Mouse (Mus musculus) adrenal gland, adult 2 months (tissue): ENCODE data around the gene Rftn1. TPM values are rescaled to one million over a fixed set of nuclear protein-coding genes. Genes with fewer than 3 reads are reported as not detected.
A peak's percentile ranks its signal among the peaks of the same experiment; 100 is the strongest.
"Not testable (repeated sequence)": the region's sequence is repeated elsewhere in the genome, so short reads cannot be mapped to it uniquely, and the experiment has no call there.

Source experiments
- DNase-seq: peaks from one replicate; pipeline ENCODE4 v3.0.0; 2021
- polyA plus RNA-seq: library from polyadenylated mRNA; depleted of rRNA; stranded (reverse); fragments of >200 nt; gene quantifications from 2 replicates; pipeline ENCODE4 v1.2.3, GENCODE M21; 2012
- total RNA-seq, 2 experiments: library from RNA; stranded (reverse); gene quantifications; 2 replicates each; pipeline ENCODE4 v1.2.3; 2021

Rftn1 gene
- total and polyA plus RNA-seq, 3 experiments = 9.1 to 26.8 (median 12.0) TPM

GRCm38 (mm10) chr17:50127045-50127813 is 63.2 kb downstream of the Rftn1 start:
- no peak for DNase-seq

DNA sequence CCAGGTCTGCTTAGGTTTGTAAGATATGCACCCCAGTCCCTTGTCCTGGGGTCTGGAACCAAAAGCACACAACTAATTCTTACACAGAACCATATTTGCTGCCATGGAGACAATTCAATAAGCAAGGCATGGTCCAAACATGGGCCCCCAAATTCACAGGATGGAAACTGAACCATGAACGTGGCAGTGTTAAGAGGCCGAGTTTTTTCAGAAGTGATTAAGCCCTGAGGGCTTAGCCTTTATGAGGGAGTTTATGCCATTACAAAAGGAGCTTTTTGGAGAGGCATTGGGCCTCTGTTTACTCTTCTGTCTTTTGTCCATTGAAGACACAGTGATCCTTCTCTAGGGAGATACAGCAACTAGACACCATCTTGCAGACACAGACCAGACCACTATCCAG is 63.9 kb downstream of the Rftn1 start:
- DNase-seq = no peak

DNA sequence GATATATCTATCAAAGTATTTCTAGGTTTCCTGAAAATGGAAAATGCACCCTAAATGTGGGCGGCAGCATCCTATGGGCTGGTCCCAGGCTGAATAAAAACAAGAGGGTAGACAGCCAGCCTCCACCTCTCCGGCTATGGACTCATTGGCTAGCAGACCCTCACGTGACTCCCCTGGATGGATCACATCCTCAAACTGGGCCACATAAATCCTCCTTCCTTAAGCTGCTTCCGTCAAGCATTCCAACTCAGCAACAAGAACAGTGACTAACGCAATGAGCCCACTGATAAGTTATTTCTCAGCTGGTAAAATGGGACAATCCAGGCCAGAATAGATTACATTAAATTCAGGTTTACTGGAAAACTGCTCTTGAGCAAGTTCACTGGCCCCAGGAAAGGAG is 64.6 kb downstream of the Rftn1 start:
- no peak for DNase-seq

- DNase-seq = no peak
Measured at GRCm38 (mm10) chr17:50125245-50125798, 65.2 kb downstream of the Rftn1 start.

GRCm38 (mm10) chr17:50124708-50125107 is 65.8 kb downstream of the Rftn1 start:
- no peak for DNase-seq

DNA sequence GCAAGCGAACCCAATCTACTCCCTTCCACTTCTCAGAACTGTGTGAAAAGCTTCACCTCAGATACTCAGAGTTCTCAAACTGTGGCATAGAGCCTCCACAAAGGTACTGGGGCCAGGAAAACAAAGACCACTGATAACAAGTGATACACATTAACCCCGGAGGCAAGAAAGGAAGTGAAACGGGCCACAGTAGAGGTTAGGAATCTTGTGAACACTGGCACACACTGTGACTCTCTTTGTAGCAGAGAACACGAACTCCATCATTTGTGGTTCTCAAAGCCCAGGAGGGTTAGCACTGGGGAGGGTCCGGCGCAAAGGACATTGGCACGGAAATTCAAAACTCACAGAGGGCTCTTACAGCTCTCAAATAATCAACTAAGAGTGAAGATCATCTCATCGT is 67.9 kb downstream of the Rftn1 start:
- DNase-seq = no peak

DNA sequence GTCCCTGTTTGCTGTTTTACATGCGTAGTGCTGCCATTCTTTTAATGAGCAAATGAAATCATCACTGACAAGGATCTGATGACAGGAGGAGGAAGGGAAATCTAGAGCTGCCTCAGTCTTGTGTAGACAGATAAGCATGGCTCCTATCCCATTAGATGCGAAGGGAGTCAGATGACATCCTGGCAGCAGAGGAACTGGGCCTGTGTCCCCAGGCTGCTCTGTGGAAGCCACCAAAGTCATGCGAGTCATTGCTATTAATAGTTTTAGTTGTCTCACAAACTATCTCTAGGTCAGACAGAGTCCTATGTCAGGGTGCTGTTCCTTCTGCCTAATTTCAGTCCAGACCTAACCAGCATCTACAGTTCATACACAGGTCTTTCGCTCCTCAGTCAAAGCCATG is 70.4 kb downstream of the Rftn1 start:
- peak; percentile 23 for DNase-seq

DNA sequence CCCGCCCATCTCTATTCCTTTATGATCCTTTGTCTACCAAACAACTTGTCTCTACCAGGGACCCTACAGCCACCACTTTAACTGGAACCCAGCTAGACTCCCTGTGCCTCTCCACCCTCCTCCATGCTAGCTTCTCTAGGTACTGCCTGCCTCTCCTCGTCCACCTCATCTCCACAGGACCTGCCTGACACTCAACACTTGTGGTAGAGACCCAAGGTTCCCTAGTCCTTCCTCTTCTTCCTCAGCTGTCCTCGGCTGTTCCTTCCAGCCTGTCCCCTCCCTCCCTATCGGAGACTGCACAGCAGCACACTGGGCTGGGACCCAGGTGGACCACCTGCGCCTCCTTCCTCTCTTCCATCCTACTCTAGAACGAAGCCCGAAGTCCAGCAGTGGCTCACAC is 73.0 kb downstream of the Rftn1 start:
- DNase-seq = no peak

GRCm38 (mm10) chr17:50116980-50117379 is 73.5 kb downstream of the Rftn1 start:
- DNase-seq = peak; percentile 17

- not testable (repeated sequence) for DNase-seq
Measured at GRCm38 (mm10) chr17:50116401-50116800, 74.1 kb downstream of the Rftn1 start.

DNA sequence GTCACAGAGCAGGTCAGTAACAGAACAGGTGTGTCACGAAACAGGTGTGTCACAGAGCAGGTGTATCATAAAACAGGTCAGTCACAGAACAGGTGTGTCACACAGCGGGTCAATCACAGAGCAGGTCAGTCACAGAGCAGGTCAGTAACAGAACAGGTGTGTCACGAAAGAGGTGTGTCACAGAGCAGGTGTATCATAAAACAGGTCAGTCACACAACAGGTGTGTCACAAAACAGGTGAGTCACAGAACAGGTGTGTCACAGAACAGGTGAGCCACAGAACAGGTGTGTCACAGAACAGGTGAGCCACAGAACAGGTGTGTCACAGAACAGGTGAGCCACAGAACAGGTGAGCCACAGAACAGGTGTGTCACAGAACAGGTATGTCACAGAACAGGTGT is 74.8 kb downstream of the Rftn1 start:
- not testable (repeated sequence) for DNase-seq

GRCm38 (mm10) chr17:50114659-50115058 is 75.8 kb downstream of the Rftn1 start:
- no peak for DNase-seq

- no peak for DNase-seq
Measured at GRCm38 (mm10) chr17:50110650-50111415, 79.6 kb downstream of the Rftn1 start.

- DNase-seq = no peak
Measured at GRCm38 (mm10) chr17:50106811-50107210, 83.7 kb downstream of the Rftn1 start.

DNA sequence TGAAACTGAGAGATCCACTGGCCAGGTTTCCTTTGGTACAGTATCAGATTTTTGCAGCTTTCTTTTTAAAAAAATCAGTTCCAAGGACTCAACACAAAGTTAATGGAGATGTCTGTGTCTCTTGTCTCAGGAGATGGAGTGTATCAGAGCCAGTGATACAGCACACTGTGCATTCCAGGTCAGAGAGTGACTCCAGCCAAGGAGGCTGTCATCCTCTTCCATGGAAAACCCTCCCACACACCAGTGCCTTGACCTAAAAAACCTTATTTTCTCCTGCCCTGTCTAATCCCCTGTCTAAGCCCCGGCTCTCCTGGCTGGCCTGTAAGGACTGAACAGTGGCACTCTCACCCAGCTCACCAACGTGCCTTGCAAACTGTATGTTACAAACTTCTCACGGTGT is 86.3 kb downstream of the Rftn1 start:
- no peak for DNase-seq

GRCm38 (mm10) chr17:50101416-50101815 is 89.1 kb downstream of the Rftn1 start:
- no peak for DNase-seq

DNA sequence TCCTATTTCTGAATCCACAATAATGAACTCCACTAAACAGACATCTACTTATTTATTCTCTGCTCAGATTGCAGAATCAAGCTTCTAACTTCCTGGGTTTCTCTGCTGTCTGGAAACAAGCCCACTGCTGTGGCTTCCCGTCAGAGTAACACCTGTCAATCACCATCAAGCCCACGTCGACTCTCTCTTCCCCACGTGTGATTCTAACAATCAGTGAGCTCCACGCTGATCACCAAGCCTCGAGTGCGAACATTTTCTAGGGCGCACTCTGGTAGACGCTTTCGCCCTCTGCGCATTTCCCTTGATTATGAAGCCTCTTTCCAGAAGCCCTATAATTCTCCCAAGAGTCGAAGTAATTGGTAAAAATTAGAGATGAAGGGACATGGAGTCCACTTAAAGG is 90.4 kb downstream of the Rftn1 start:
- DNase-seq = no peak

DNA sequence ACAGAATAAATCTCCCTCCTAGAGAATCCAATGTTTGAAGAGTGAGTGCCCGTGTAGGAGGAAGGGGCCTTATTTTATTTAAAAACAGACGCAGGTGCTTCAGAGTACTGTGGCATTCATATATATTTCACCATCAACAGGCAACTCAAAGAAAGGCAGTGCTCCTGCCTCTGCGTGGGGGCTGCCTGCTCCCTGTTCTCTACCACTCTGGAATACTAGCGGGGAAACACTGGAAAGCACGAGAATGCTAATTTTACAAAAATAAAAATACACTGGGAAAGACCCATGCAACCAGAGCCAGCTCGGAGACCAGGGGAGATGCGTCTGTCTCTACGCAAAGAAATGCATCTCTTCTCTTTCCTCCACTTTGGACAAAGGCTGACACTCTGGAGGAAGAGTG is 91.1 kb downstream of the Rftn1 start:
- DNase-seq = no peak

DNA sequence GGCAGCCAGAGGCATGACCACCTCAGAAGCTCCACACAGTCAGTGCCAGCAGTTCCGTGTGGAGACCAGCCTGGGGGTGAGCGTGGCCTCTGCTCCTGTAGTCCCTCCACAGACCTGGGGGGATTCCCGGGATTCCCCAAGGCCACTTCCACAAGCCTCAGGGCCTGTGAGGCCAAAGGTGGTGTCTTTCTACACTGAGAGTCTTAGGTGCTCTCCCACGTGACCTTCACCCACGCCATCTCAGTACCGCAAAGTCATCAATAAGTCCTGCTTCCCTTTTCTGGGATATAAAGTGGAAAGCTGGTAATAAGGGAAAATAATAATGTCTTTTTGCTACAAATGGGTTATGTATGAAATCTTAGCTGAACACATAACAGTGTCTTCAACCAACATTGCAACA is 92.2 kb downstream of the Rftn1 start:
- DNase-seq = no peak

DNA sequence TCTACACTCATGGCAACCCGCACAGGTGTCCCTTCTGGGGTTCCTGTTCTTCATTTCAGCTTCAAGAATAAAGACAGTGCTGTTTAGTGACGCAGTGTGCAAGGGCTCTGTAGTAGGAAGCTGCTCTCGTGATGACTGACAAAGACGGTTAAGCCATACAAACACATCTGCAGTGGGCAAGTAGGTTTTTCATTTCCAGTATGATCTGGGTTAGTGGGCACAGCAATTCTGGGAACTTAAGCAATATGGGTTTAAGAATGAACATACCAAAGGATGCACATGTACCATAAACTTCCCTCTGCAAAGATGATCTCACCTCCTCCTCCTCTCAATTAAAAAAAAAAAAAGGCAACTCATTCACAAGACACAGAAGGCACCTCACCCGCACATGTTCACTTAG is 92.6 kb downstream of the Rftn1 start:
- DNase-seq = no peak

GRCm38 (mm10) chr17:50096305-50096704 is 94.2 kb downstream of the Rftn1 start:
- DNase-seq = no peak

DNA sequence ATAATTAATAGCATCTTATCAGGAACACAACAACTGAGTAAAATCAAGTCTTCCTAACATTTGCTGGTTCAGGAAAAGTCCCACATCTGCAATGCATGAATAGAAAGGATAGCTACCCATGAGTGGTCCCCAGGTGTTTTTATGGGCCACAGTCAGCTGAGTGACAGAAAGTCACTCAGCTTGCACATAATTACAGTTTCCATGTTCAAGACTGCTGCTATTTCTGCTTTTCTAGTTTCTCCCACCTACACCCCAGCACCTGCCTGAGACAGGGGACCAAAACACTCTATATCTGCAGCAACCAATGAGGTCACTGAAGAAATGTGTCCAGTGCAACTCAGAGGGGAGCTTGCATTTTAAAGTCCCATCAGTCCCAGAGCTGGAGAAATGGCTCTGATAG is 95.9 kb downstream of the Rftn1 start:
- DNase-seq = no peak

GRCm38 (mm10) chr17:50094077-50094476 is 96.4 kb downstream of the Rftn1 start:
- no peak for DNase-seq
